Mouse (Mus musculus) midbrain, embryonic 12.5 days (tissue): ENCODE results near the gene Sapcd2. TPM values are rescaled to one million over a fixed set of nuclear protein-coding genes. Genes with fewer than 3 reads are reported as not detected.

Source experiments
- ATAC-seq: fragments of 200-750 bp; cut with Nextera tagmentation; 2 replicates; pipeline ENCODE4 v1.8.0; 2017; ENCODE audit warnings: low read depth, moderate TSS enrichment, moderate library complexity; ENCODE audit not compliant: low FRiP score
- H3K27ac ChIP-seq: fragments of 300-500 bp; sonication (generic); replicated peaks from 2 replicates; pipeline ENCODE4 v1.5.1; 2016; ENCODE audit warnings: mild to moderate bottlenecking
- H3K27me3 ChIP-seq: fragments of 300-500 bp; sonication (generic); 2 replicates; pipeline ENCODE4 v1.6.1; 2016; ENCODE audit warnings: mild to moderate bottlenecking
- H3K36me3 ChIP-seq: fragments of 300-500 bp; sonication (generic); 2 replicates; pipeline ENCODE4 v1.6.1; 2016
- H3K4me1 ChIP-seq: fragments of 300-500 bp; sonication (generic); 2 replicates; pipeline ENCODE4 v1.6.1; 2016
- H3K4me2 ChIP-seq: fragments of 300-500 bp; sonication (generic); replicated peaks from 2 replicates; pipeline ENCODE4 v1.6.1; 2016; ENCODE audit warnings: mild to moderate bottlenecking, moderate library complexity
- H3K4me3 ChIP-seq: fragments of 300-500 bp; sonication (generic); 2 replicates; pipeline ENCODE4 v1.5.1; 2016; ENCODE audit warnings: mild to moderate bottlenecking
- H3K9ac ChIP-seq: fragments of 300-500 bp; sonication (generic); replicated peaks from 2 replicates; pipeline ENCODE4 v1.6.1; 2016; ENCODE audit warnings: mild to moderate bottlenecking, moderate library complexity
- H3K9me3 ChIP-seq: fragments of 300-500 bp; sonication (generic); 2 replicates; pipeline ENCODE4 v1.6.1; 2016; ENCODE audit warnings: mild to moderate bottlenecking
- WGBS: fragments of 180-500 bp; shearing (Covaris S2); methylation state at CpG from one replicate; pipeline ENCODE4 v1.1.7; 2016; 5-methylcytosine and 5-hydroxymethylcytosine counted together
- polyA plus RNA-seq: library from polyadenylated mRNA; unstranded; fragments of >200 nt; fragmentation: Nextera tagmentation; extraction: Ambion mirVana; gene quantifications from 2 replicates; pipeline ENCODE4 v1.2.1, GENCODE M21; 2016

Sapcd2 gene
- 52.1 and 52.3 TPM in 2 replicates for polyA plus RNA-seq

DNA sequence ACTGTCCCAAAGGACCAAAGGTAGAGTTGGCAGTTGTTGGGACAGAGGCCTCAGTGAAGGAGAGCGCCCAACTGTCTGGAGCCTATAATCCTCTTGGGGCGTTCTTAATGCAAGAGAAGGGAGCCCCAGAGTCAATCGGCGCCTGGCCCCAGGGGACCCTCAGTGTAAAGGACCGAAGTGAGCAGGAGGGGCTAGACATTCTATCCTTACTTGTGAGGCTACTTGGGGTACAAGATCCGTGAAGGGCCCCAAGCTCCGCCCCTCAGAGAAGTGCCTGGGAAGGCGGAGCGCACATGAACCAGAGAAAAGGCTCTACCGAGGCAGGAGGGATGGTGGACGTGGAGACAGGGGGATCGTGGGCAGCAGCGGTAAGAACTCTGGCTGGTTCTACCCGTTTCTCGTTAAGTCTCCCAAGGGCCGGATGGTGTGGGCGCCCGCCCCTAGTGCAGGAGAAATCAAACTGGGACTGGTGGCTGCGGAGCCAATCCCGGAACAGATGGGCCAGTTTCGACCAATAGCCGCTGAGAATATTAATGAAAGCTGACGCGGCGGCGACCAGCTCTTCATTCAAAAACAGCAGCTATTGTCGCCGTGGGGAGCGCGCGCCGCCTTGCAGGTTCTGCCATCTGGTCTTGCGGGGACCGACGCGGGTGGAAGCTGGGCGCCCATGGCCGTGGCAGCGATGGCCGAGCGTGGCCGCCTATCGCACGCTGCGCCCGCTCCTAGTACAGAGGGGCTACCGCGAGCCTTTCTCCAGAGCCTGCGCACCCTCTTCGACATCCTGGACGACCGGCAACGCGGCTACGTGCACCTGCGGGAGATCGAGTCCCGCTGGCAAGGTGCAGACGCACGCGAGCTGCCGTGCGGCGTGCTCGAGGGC, at the start of gene Sapcd2:
Gene Sapcd2 (plus strand): TSS at position 558 of the 880 bp plus-strand sequence.
- peaks cover 18% of the 10 kb centered on the region for H3K36me3 ChIP-seq
- under 1% methylated on average over 65 of the region's 65 CpGs for WGBS
- peak; percentile 95 for ATAC-seq
- H3K4me2 ChIP-seq, result peak within 1 kb of the TSS; percentile 96
- peaks cover 14% of the 10 kb centered on the region; the same call in 1 of the 2 replicates for H3K27me3 ChIP-seq
- H3K4me3 ChIP-seq, result peak within 1 kb of the TSS; percentile 77
- H3K4me1 ChIP-seq, result peaks cover 32% of the 10 kb centered on the region
- H3K27ac ChIP-seq, result peak within 1 kb of the TSS; percentile 90
- peak within 1 kb of the TSS; percentile 78 for H3K9ac ChIP-seq
- H3K9me3 ChIP-seq, result no peaks in the 10 kb centered on the region

DNA sequence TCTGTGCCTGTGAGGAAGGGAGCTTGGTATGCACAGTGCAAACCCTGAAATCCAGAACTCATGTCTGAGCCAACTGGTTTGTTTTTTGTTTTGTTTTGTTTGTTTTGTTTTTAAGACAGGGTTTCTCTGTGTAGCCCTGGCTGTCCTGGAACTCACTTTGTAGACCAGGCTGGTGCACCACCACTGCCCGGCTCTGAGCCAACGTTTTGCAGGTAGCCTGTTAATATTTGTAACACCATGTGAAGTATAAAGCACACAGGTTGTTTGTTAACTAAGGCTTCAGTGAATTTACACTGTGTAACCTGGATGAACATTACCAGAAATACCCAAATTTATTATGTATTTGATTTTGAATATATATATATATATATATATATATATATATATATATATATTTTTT, 46.1 kb upstream of the Sapcd2 start:
- no peaks in the 10 kb centered on the region for H3K36me3 ChIP-seq
- 85% methylated on average over 2 of the region's 2 CpGs for WGBS
- peaks cover 16% of the 10 kb centered on the region for H3K27me3 ChIP-seq
- no peak overlapping the region for H3K9ac ChIP-seq
- H3K9me3 ChIP-seq, result no peaks in the 10 kb centered on the region
- ATAC-seq, result no peak
- H3K4me1 ChIP-seq, result no peaks in the 10 kb centered on the region
- H3K4me3 ChIP-seq, result no peak overlapping the region
- no peak overlapping the region for H3K27ac ChIP-seq
- no peak overlapping the region for H3K4me2 ChIP-seq

DNA sequence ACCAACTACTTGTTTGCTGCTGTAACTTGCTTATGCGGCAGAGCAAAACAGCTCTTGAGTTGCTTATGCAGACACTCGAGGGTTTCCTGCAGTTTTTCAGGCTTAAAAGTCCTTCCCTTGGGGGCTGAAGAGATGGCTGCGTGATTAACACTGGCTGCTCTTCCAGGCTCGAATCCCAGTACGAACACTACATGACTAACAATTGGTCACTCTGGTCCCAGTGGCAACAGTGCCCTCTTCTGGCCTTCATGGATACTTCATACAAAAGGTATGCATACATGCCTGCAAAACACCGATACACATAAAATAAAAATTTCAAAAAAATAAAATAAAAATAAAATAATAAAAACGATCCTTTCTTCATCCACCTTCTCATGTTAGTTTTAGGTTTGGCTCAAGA, 43.7 kb upstream of the Sapcd2 start:
- peaks cover 9% of the 10 kb centered on the region for H3K4me1 ChIP-seq
- no peak overlapping the region for H3K4me2 ChIP-seq
- ATAC-seq, result no peak
- H3K9ac ChIP-seq, result no peak overlapping the region
- H3K36me3 ChIP-seq, result no peaks in the 10 kb centered on the region
- H3K4me3 ChIP-seq, result no peak overlapping the region
- peaks cover 4% of the 10 kb centered on the region; the same call in 1 of the 2 replicates for H3K27me3 ChIP-seq
- no peaks in the 10 kb centered on the region for H3K9me3 ChIP-seq
- no peak overlapping the region for H3K27ac ChIP-seq
- 37% methylated on average over 7 of the region's 7 CpGs for WGBS

DNA sequence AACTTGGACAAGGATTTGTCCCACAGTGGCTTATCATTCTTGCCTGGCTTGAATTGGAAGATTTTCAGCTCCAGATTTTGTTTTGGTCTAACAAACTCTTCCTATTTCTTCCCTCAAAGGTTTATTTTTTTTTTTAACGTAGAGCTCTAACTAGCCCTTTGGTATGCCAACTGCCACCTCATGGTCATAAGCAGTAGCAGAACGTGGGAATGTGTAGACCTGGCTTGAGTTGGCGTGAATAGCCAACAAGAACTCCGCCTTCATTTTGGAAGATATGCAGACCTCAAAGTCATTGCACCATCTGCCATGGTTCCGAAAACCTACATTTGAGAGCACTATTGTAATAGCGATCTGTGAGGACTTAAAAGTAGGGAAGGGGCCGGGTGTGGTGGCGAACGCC, 40.7 kb upstream of the Sapcd2 start:
- peaks cover 18% of the 10 kb centered on the region for H3K4me1 ChIP-seq
- H3K27ac ChIP-seq, result no peak overlapping the region
- peaks cover 4% of the 10 kb centered on the region; the same call in 1 of the 2 replicates for H3K27me3 ChIP-seq
- no peaks in the 10 kb centered on the region for H3K9me3 ChIP-seq
- ATAC-seq, result no peak
- H3K9ac ChIP-seq, result peak overlapping the region; percentile 82
- H3K4me2 ChIP-seq, result peak overlapping the region; percentile 86
- H3K4me3 ChIP-seq, result peak overlapping the region; percentile 85
- H3K36me3 ChIP-seq, result peaks cover 26% of the 10 kb centered on the region
- WGBS, result 67% methylated on average over 9 of the region's 9 CpGs

DNA sequence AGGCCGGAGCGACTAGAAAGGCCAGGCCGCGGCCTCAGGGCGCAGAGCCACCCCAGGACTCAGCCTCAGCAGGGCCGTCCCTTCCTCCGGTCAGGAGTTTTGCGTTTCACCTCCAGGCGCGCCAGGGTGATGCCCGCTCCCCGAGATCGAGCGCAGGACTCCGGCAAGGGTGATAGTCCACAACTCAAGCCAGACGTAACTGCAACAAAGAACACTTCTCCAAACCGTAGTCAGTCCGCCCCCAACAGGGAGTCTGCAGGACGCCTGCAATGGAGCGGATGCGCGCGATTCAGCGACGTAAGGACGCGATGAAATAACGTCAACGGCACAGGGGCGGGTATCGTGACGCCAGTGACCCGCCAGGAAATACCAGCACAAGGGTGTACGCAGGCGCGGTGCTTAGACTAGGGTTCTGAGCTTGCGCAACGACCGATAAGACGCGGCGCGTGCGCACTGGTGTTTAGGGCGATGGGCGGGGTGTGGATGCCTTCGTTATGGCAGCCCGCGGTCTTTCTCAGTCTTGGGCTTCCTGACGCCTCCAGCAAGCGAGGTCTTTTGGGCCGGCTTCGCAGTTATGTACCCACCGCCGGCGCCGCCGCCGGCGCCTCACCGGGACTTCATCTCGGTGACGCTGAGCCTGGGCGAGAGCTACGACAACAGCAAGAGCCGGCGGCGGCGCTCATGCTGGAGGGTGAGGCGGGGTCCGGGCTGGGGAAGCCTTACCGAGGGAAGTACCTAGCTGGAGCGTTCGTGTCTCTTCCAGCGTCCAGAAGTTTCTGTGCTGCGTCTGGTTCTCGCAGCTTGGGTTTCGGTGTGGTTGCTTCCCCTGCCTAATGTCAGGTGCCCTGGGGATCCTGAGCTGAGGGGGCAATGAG, 39.6 kb upstream of the Sapcd2 start, which contains the start of gene Man1b1:
Gene Man1b1 (plus strand): TSS at position 53 of the 875 bp plus-strand sequence.
- peak; percentile 98 for ATAC-seq

DNA sequence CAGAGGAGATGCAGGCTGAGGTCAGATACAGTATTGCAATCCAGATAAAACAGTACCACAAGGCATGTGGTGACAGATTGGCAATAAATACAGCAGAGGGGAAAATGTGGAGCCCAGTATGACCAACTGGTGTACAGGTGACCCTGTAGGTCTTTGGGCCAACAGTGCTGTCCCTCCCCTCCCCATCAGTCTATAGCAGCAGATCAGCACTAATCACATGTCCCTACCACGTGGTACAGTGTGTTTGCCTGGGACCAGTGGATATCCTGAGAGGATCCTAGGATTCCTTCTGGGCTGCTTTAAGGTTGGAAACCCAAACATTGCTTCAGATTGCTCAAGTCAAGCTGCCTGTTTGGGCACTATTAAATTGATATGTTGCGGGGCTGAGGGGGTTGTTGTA, 38.6 kb upstream of the Sapcd2 start:
- 78% methylated on average over 2 of the region's 2 CpGs for WGBS
- peaks cover 18% of the 10 kb centered on the region for H3K4me1 ChIP-seq
- H3K9me3 ChIP-seq, result no peaks in the 10 kb centered on the region
- ATAC-seq, result no peak
- peak overlapping the region; percentile 80 for H3K9ac ChIP-seq
- no peaks in the 10 kb centered on the region for H3K27me3 ChIP-seq
- H3K4me2 ChIP-seq, result peak overlapping the region; percentile 86
- no peak overlapping the region for H3K27ac ChIP-seq
- H3K4me3 ChIP-seq, result peak overlapping the region; percentile 85
- peaks cover 47% of the 10 kb centered on the region for H3K36me3 ChIP-seq

More for the DNA sequence above, 39.6 kb upstream of the Sapcd2 start, which contains the start of gene Man1b1:
- Histone ChIP-seq H3K9me3 (no peaks in the 10 kb centered on the region), H3K9ac (peak within 1 kb of the TSS; percentile 82), H3K27me3 (no peaks in the 10 kb centered on the region), H3K4me3 (peak within 1 kb of the TSS; percentile 85), H3K36me3 (peaks cover 36% of the 10 kb centered on the region), H3K4me1 (peaks cover 18% of the 10 kb centered on the region), H3K27ac (peak within 1 kb of the TSS; percentile 82), H3K4me2 (peak within 1 kb of the TSS; percentile 86)
- under 1% methylated on average over 78 of the region's 78 CpGs for WGBS

DNA sequence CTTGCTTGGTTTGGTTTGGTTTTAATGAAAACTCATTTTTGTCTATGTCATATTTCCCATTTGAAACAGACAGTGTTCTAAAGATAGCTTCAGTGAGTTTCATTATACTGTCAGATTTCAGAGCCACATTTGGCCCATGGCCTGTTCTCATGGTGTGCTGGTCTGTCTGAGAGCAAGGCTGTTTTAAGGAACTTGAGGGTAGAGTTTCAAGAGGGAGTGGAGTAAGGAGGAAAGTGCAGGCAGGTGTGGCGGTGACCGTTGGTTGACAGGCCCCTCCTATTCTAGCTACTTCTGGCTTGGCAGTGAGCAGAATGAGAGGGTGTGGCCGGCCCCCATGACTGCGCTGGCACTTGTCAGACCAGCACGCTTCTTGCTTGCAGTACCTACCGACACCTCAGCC, 33.8 kb upstream of the Sapcd2 start:
- H3K4me2 ChIP-seq, result no peak overlapping the region
- peaks cover 82% of the 10 kb centered on the region for H3K36me3 ChIP-seq
- H3K27ac ChIP-seq, result no peak overlapping the region
- H3K9me3 ChIP-seq, result no peaks in the 10 kb centered on the region
- no peak for ATAC-seq
- WGBS, result 92% methylated on average over 6 of the region's 6 CpGs
- H3K4me1 ChIP-seq, result peaks cover 10% of the 10 kb centered on the region
- H3K9ac ChIP-seq, result no peak overlapping the region
- H3K27me3 ChIP-seq, result no peaks in the 10 kb centered on the region
- H3K4me3 ChIP-seq, result no peak overlapping the region

DNA sequence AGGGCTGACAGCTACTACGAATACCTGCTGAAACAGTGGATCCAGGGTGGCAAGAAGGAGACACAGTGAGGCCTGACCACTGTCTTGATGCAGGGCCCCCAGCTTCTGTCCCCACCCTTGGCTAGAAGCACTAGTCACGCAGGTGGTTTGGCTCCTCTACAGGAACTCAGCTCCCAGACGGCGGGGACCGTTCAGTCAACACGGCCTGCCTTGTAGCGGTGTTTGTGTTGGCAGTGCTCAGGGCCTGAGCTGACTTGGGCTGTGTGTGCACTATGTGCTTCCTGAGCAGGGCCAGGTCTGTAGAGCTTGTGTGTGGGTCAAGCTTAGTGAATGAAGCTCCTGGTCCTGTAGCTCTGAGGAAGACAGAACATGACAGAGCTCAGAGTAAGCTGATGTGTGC, 24.0 kb upstream of the Sapcd2 start:
- H3K4me2 ChIP-seq, result no peak overlapping the region
- H3K9ac ChIP-seq, result no peak overlapping the region
- no peak overlapping the region for H3K27ac ChIP-seq
- H3K27me3 ChIP-seq, result no peaks in the 10 kb centered on the region
- no peak overlapping the region for H3K4me3 ChIP-seq
- H3K4me1 ChIP-seq, result no peaks in the 10 kb centered on the region
- H3K9me3 ChIP-seq, result no peaks in the 10 kb centered on the region
- 92% methylated on average over 7 of the region's 7 CpGs for WGBS
- ATAC-seq, result no peak
- H3K36me3 ChIP-seq, result peaks cover 97% of the 10 kb centered on the region

DNA sequence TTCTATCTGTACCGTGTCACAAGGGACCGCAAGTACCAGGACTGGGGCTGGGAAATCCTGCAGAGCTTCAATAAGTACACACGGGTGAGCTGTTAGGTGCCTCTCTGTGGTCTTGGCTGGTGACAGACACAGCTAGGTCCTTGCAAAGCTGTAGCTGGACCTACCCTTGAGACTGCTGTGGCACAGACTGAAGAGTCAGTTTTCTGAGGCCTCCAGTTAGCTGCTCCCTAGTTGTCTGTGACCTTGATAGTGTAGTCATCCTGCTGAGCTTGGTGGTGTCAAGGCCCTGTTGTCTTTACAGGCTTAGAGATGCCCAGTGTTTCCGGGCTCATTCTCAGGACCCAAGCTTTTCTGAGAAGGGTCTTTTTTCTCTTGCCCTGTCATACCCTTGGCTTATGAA, 22.6 kb upstream of the Sapcd2 start:
- Histone ChIP-seq H3K9me3 (no peaks in the 10 kb centered on the region), H3K4me1 (no peaks in the 10 kb centered on the region), H3K4me2 (no peak overlapping the region), H3K4me3 (no peak overlapping the region), H3K27ac (no peak overlapping the region), H3K9ac (no peak overlapping the region), H3K36me3 (peaks cover 91% of the 10 kb centered on the region), H3K27me3 (no peaks in the 10 kb centered on the region)
- no peak for ATAC-seq
- 89% methylated on average over 4 of the region's 4 CpGs for WGBS

DNA sequence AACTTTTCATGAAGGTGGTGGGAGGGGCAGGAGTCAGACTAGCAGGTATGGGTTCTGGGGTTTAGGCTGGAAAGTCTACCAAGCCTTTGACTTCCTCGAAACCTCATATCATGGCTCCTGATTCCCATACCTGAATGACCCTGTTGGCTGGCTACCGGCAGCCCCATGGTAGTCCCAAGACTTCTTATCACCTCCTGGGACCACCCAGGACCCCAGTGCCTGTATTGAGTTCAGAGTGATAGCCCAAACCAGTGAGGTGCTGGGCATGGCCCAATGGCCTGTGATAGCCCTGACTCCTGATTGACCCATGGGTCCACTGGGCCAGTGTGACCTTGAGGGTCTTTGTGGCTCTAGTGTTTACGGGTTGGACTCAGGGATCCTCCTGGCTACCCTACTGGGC, 21.4 kb upstream of the Sapcd2 start:
- H3K36me3 ChIP-seq, result peaks cover 79% of the 10 kb centered on the region
- H3K9me3 ChIP-seq, result no peaks in the 10 kb centered on the region
- H3K4me3 ChIP-seq, result no peak overlapping the region
- H3K9ac ChIP-seq, result no peak overlapping the region
- H3K4me2 ChIP-seq, result no peak overlapping the region
- no peaks in the 10 kb centered on the region for H3K27me3 ChIP-seq
- H3K4me1 ChIP-seq, result peaks cover 10% of the 10 kb centered on the region
- no peak overlapping the region for H3K27ac ChIP-seq
- WGBS, result 98% methylated on average over 3 of the region's 3 CpGs
- no peak for ATAC-seq

DNA sequence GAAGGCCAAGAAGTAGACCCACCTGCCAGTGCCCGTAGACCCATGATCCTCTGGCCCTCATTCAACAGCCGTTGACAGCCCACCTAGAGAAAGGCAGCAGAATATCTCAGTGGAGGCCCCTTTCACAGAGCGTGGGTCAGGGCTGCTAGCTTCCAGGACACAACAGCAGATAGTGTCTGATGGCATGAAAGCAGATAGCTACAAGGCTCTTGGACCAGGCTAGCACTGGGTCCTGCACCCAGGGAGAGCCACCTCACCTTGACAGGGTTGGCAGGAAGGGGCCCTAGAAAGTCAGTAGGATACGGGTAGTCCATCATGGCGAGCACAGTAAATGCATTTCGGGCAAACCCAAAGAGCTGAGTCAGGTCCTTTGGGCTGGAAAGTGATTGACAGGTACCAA, 17.9 kb upstream of the Sapcd2 start:
- Histone ChIP-seq H3K4me1 (peaks cover 21% of the 10 kb centered on the region), H3K4me2 (no peak overlapping the region), H3K27ac (no peak overlapping the region), H3K9ac (no peak overlapping the region), H3K27me3 (no peaks in the 10 kb centered on the region), H3K9me3 (no peaks in the 10 kb centered on the region), H3K4me3 (no peak overlapping the region), H3K36me3 (peaks cover 47% of the 10 kb centered on the region)
- 92% methylated on average over 6 of the region's 6 CpGs for WGBS
- ATAC-seq, result no peak
